Mouse (Mus musculus) thymus, adult 18-20 months (tissue): ENCODE measurements around the gene Olfr59.

Source experiments
- DNase-seq, 2 experiments: peaks; one replicate each; pipeline ENCODE4 v3.0.0; 2022; ENCODE audit warnings: mixed read lengths in 2 of 2

The Olfr59 gene

DNA sequence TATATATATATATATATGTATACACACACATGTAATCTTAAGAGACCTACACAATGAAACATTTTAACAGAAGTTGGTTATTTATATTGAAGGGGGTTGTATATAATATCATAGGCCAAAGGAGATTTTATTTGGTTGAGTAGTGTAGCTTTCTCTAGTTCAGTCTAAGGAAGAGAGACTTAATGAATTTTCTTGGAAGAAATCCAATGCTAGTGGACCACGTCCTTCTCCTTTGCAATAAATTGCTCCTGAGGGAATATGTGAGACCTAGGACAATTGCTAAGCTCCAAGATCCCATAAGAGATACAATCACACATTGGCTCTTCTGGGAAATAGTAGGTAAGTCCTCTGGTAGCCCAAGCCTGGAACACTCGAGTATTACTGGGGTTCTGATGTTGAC is at the start of gene Olfr59:
TSS of gene Olfr59 (plus strand) at position 301 of the 400 bp plus-strand sequence.
- DNase-seq: no peak

DNA sequence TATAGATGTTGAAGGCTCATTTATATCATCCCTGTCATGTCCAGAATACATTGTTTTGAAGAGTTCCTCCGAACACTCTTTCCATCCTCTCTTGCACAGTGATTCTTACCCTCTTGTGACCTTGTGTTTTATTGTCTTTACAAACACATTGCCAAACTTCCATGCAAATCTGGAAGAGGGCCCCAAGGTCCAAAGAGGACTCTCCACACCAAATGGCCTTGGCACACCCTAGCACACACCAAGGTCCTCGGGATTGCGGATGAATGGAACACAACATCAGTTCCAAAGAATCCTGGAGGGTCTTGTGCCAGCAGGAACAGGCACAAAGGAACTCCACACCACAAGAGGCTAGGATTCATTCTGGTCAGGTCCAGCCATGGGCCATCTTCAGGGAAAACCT is 42.3 kb upstream of the Olfr59 start:
- DNase-seq: no peak

DNA sequence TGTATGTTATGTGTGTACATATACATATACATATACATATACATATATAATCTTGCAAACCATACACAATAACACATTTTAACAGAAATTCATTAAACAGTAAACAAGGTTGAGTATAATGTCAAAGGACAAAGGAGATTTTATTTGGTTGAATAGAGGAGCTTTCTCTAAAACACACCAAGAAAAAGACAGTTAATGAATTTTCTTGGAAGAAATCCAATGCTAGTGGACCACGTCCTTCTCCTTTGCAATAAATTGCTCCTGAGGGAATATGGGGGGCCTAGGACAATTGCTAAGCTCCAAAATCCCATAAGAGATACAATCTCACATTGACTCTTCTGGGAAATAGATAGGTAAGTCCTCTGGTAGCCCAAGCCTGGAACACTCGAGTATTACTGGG is 24.0 kb upstream of the Olfr59 start, which contains the start of gene Olfr406:
TSS of gene Olfr406 (plus strand) at position 301 of the 400 bp plus-strand sequence.
- DNase-seq: no peak

- DNase-seq: no peak
Observed at GRCm38 (mm10) chr11:74287256-74287655, 3.7 kb downstream of the Olfr59 start.

GRCm38 (mm10) chr11:74326044-74326443 is 42.5 kb downstream of the Olfr59 start:
- no peak for DNase-seq

DNA sequence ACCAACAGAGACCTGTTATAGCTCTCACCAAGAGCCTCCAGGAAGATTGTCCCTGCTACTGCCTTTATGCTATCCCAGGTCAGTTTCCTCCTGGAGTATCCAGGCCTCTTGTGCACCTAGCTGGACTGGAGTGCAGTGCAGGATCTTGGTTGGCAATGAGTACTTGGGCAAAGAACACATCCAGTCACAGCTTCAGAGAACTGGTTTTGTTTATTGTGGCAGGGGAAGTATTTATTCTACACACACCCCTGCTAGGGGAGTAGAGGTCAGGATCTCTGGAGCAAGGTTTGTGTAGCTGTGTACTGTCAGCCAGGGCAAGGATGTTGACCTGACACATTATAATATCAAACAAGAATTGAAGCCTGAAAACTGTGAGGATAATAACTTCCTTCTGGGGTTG is 45.2 kb downstream of the Olfr59 start:
- no peak for DNase-seq

DNA sequence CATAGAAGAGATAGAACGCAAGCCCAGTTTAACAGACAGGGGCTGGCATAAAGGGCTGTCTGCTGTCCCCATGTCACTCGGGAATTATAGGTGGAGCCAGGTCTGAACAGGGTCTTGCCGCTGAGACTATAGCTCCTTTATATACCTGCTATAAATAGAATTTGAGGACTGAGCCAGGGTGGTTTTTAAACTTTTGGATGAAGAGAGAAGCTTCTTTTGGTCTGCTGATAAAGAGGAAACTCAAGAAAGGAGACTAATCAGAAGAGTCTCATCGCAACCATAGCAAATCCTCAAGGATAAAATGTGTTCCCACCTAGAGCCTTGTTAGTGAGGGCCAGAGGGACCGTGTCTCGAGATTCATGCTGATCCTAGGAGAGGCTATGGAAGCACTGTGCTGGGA is 54.4 kb downstream of the Olfr59 start, which contains the start of gene Olfr410:
TSS of gene Olfr410 (minus strand) at position 101 of the 400 bp plus-strand sequence.
- no peak for DNase-seq
